Mouse (Mus musculus): ENCODE data around the gene Aim2.

DNA sequence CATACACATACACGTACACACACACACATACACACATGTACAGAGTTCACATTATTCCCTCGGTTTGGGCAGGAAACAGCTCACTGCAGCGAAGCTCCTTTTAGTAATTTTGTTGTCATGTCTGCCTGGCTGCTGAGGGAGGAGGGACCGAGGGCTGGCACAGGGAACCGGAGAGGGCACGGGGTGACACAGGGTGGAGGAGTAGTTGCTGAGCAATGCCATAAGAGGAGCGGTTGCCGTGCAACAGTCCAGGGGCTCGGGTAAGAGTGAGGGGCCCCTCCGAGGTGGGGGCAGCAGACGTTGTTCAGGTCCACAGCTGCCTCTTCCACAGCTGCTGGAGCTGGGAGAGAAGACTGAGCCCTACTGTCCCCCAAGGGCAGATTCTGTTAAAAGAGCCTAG is 14.8 kb upstream of the Aim2 start:
- TF ChIP-seq CTCF (IDR thresholded peaks at IDR 0.05; ENCODE audit: control insufficient read depth, insufficient read depth, insufficient read length) (no peak), MAX (IDR thresholded peaks at IDR 0.05) (no peak), USF1 (IDR thresholded peaks at IDR 0.05; ENCODE audit: low read depth) (no peak), CEBPB (IDR thresholded peaks at IDR 0.05; ENCODE audit: low read depth) (no peak)
